Mouse (Mus musculus): ENCODE measurements at regions not wholly inside any gene's neighbourhood (a gene's known extent, or its start where the extent isn't known, plus 50 kb on each side); places are given as distances from the start of the nearest gene placed in this dataset.
"Not testable (repeated sequence)": the region's sequence is repeated elsewhere in the genome, so short reads cannot be mapped to it uniquely, and the experiment has no call there.

GRCm38 (mm10) chr17:93067850-93068249 lies 131.0 kb upstream of the Adcyap1 start:
- H3K4me3 ChIP-seq; H3K9me3 ChIP-seq; H3K27ac ChIP-seq (replicated peaks); H3K36me3 ChIP-seq; H3K9ac ChIP-seq (replicated peaks); H3K4me2 ChIP-seq (replicated peaks); H3K27me3 ChIP-seq; H3K4me1 ChIP-seq: not testable (repeated sequence)
- peak; percentile 58; the same call in 1 of the 2 replicates for ATAC-seq (ENCODE audit: low FRiP score, low read depth)
- WGBS: 76% methylated on average over 1 of the region's 1 CpGs

- 53% methylated on average over 4 of the region's 4 CpGs for WGBS
- Histone ChIP-seq H3K9ac (replicated peaks) (no peak overlapping the region), H3K27ac (replicated peaks) (no peak overlapping the region), H3K27me3 (no peaks in the 10 kb centered on the region), H3K36me3 (no peaks in the 10 kb centered on the region), H3K4me2 (replicated peaks) (no peak overlapping the region), H3K4me3 (no peak overlapping the region), H3K4me1 (no peaks in the 10 kb centered on the region), H3K9me3 (no peaks in the 10 kb centered on the region)
- ATAC-seq (ENCODE audit: low FRiP score, low read depth): no peak
These were observed 130.3 kb upstream of the Adcyap1 start for GRCm38 (mm10) chr17:93068489-93068888.

GRCm38 (mm10) chr17:93084048-93084447 lies 114.8 kb upstream of the Adcyap1 start:
- Histone ChIP-seq H3K4me2 (replicated peaks) (no peak overlapping the region), H3K27me3 (no peaks in the 10 kb centered on the region), H3K27ac (replicated peaks) (no peak overlapping the region), H3K4me3 (no peak overlapping the region), H3K4me1 (no peaks in the 10 kb centered on the region), H3K9me3 (no peaks in the 10 kb centered on the region), H3K9ac (replicated peaks) (no peak overlapping the region), H3K36me3 (no peaks in the 10 kb centered on the region)
- WGBS: 60% methylated on average over 1 of the region's 1 CpGs
- ATAC-seq (ENCODE audit: low FRiP score, low read depth): no peak

- Histone ChIP-seq H3K27me3 (no peaks in the 10 kb centered on the region), H3K4me1 (no peaks in the 10 kb centered on the region), H3K27ac (replicated peaks) (no peak overlapping the region), H3K4me3 (no peak overlapping the region), H3K9ac (replicated peaks) (no peak overlapping the region), H3K36me3 (no peaks in the 10 kb centered on the region), H3K4me2 (replicated peaks) (no peak overlapping the region), H3K9me3 (no peaks in the 10 kb centered on the region)
- no peak for ATAC-seq (ENCODE audit: low FRiP score, low read depth)
These were observed 94.3 kb upstream of the Adcyap1 start for GRCm38 (mm10) chr17:93104516-93104915.

- Histone ChIP-seq H3K36me3 (no peaks in the 10 kb centered on the region), H3K9me3 (no peaks in the 10 kb centered on the region), H3K9ac (replicated peaks) (no peak overlapping the region), H3K4me2 (replicated peaks) (no peak overlapping the region), H3K4me1 (no peaks in the 10 kb centered on the region), H3K27ac (replicated peaks) (no peak overlapping the region), H3K27me3 (no peaks in the 10 kb centered on the region), H3K4me3 (no peak overlapping the region)
- ATAC-seq (ENCODE audit: low FRiP score, low read depth): 0 out of 2 replicates have a peak, but pooled peaks have one; percentile 49
- WGBS: 60% methylated on average over 1 of the region's 1 CpGs
These were observed 58.8 kb upstream of the Adcyap1 start for GRCm38 (mm10) chr17:93140003-93140402.

- Histone ChIP-seq H3K4me3 (no peak overlapping the region), H3K4me2 (replicated peaks) (no peak overlapping the region), H3K9me3 (no peaks in the 10 kb centered on the region), H3K9ac (replicated peaks) (no peak overlapping the region), H3K36me3 (no peaks in the 10 kb centered on the region), H3K4me1 (no peaks in the 10 kb centered on the region), H3K27me3 (no peaks in the 10 kb centered on the region), H3K27ac (replicated peaks) (no peak overlapping the region)
- 25% methylated on average over 3 of the region's 3 CpGs for whole genome bisulfite sequencing
- ATAC-seq (ENCODE audit: low FRiP score, low read depth): peak; percentile 81
These were observed 57.7 kb upstream of the Adcyap1 start for GRCm38 (mm10) chr17:93141125-93141524.

Data from midbrain, embryonic 12.5 days (tissue).